Mouse (Mus musculus) midbrain, embryonic 10.5 days (tissue): Measurements from ENCODE around the gene Tnfaip2. TPM values are rescaled to one million over a fixed set of nuclear protein-coding genes. Genes with fewer than 3 reads are reported as not detected.
A peak's percentile ranks its signal among the peaks of the same experiment; 100 is the strongest.

Experiments
- DNase-seq: peaks from one replicate; pipeline ENCODE4 v3.0.0-alpha.2; 2017; ENCODE audit warnings: low spot score
- H3K27ac ChIP-seq: fragments of 300-500 bp; sonication (generic); replicated peaks from 2 replicates; pipeline ENCODE4 v1.5.1; 2016; ENCODE audit warnings: mild to moderate bottlenecking
- H3K27me3 ChIP-seq: fragments of 300-500 bp; sonication (generic); 2 replicates; pipeline ENCODE4 v1.6.1; 2016; ENCODE audit warnings: low read depth, mild to moderate bottlenecking; ENCODE audit not compliant: poor library complexity, severe bottlenecking
- H3K36me3 ChIP-seq: fragments of 300-500 bp; sonication (generic); 2 replicates; pipeline ENCODE4 v1.6.1; 2016; ENCODE audit warnings: mild to moderate bottlenecking, moderate library complexity
- H3K4me1 ChIP-seq: fragments of 300-500 bp; sonication (generic); 2 replicates; pipeline ENCODE4 v1.6.1; 2016
- H3K4me3 ChIP-seq: fragments of 300-500 bp; sonication (generic); 2 replicates; pipeline ENCODE4 v1.5.1; 2016; ENCODE audit warnings: mild to moderate bottlenecking, moderate library complexity
- H3K9me3 ChIP-seq: fragments of 300-500 bp; sonication (generic); replicated peaks from 2 replicates; pipeline ENCODE4 v1.6.1; 2016; ENCODE audit warnings: mild to moderate bottlenecking
- WGBS: fragments of 180-500 bp; shearing (Covaris S2); methylation state at CpG from one replicate; pipeline ENCODE4 v1.1.7; 2016; 5-methylcytosine and 5-hydroxymethylcytosine counted together
- polyA plus RNA-seq: library from polyadenylated mRNA; unstranded; fragments of >200 nt; fragmentation: Nextera tagmentation; extraction: Ambion mirVana; gene quantifications from 2 replicates; pipeline ENCODE4 v1.2.1, GENCODE M21; 2016

Gene Tnfaip2
- polyA plus RNA-seq, 1 experiment from 2014 or later: 1.6 TPM

GRCm38 (mm10) chr12:111474893-111475643 is 32.8 kb downstream of the Tnfaip2 start:
- 58% methylated on average over 8 of the region's 8 CpGs for WGBS
- Histone ChIP-seq H3K4me3 (no peak overlapping the region), H3K27ac (no peak overlapping the region), H3K36me3 (no peaks in the 10 kb centered on the region), H3K4me1 (peaks cover 8% of the 10 kb centered on the region; the same call in 1 of the 2 replicates), H3K9me3 (no peaks in the 10 kb centered on the region), H3K27me3 (peaks cover 5% of the 10 kb centered on the region; the same call in 1 of the 2 replicates)
- DNase-seq: no peak

GRCm38 (mm10) chr12:111478924-111479323 is 36.7 kb downstream of the Tnfaip2 start:
- peaks cover 16% of the 10 kb centered on the region for H3K4me1 ChIP-seq
- H3K27me3 ChIP-seq: peaks cover 17% of the 10 kb centered on the region
- H3K4me3 ChIP-seq: no peak overlapping the region
- H3K27ac ChIP-seq: no peak overlapping the region
- H3K9me3 ChIP-seq: no peaks in the 10 kb centered on the region
- WGBS: 70% methylated on average over 5 of the region's 5 CpGs
- no peak for DNase-seq
- H3K36me3 ChIP-seq: no peaks in the 10 kb centered on the region

GRCm38 (mm10) chr12:111479917-111480316 is 37.6 kb downstream of the Tnfaip2 start:
- no peak for DNase-seq
- Histone ChIP-seq H3K4me3 (no peak overlapping the region), H3K27ac (no peak overlapping the region), H3K4me1 (peaks cover 12% of the 10 kb centered on the region), H3K36me3 (no peaks in the 10 kb centered on the region), H3K27me3 (peaks cover 27% of the 10 kb centered on the region), H3K9me3 (no peaks in the 10 kb centered on the region)
- 74% methylated on average over 2 of the region's 2 CpGs for WGBS

GRCm38 (mm10) chr12:111485046-111485651 is 42.9 kb downstream of the Tnfaip2 start:
- peak overlapping the region; percentile 64 for H3K4me3 ChIP-seq
- peak; percentile 48 for DNase-seq
- H3K36me3 ChIP-seq: no peaks in the 10 kb centered on the region
- H3K27ac ChIP-seq: peak overlapping the region; percentile 86
- WGBS: under 1% methylated on average over 63 of the region's 63 CpGs
- no peaks in the 10 kb centered on the region for H3K9me3 ChIP-seq
- peaks cover 31% of the 10 kb centered on the region for H3K4me1 ChIP-seq
- peaks cover 71% of the 10 kb centered on the region for H3K27me3 ChIP-seq

- Histone ChIP-seq H3K4me3 (peak within 1 kb of the TSS; percentile 64), H3K27me3 (peaks cover 71% of the 10 kb centered on the region), H3K36me3 (no peaks in the 10 kb centered on the region), H3K27ac (peak within 1 kb of the TSS; percentile 86), H3K4me1 (peaks cover 31% of the 10 kb centered on the region), H3K9me3 (no peaks in the 10 kb centered on the region)
- 0% methylated on average over 56 of the region's 58 CpGs for WGBS
- DNase-seq: peak; percentile 79
These were observed 43.5 kb downstream of the Tnfaip2 start, which contains the start of gene Gm266 for GRCm38 (mm10) chr12:111485652-111486306. Gene Gm266, minus strand, starts transcription at chr12:111485823.

GRCm38 (mm10) chr12:111486455-111486854 is 44.2 kb downstream of the Tnfaip2 start:
- WGBS: 4% methylated on average over 12 of the region's 12 CpGs
- Histone ChIP-seq H3K4me3 (peak overlapping the region; percentile 64), H3K36me3 (no peaks in the 10 kb centered on the region), H3K9me3 (no peaks in the 10 kb centered on the region), H3K4me1 (peaks cover 24% of the 10 kb centered on the region), H3K27ac (peak overlapping the region; percentile 86), H3K27me3 (peaks cover 71% of the 10 kb centered on the region)
- DNase-seq: no peak

GRCm38 (mm10) chr12:111489261-111489865 is 47.1 kb downstream of the Tnfaip2 start:
- no peak for DNase-seq
- peaks cover 50% of the 10 kb centered on the region for H3K27me3 ChIP-seq
- no peak overlapping the region for H3K4me3 ChIP-seq
- H3K9me3 ChIP-seq: no peaks in the 10 kb centered on the region
- WGBS: 82% methylated on average over 11 of the region's 11 CpGs
- no peak overlapping the region for H3K27ac ChIP-seq
- no peaks in the 10 kb centered on the region for H3K36me3 ChIP-seq
- peaks cover 23% of the 10 kb centered on the region for H3K4me1 ChIP-seq

- WGBS: 82% methylated on average over 4 of the region's 4 CpGs
- no peaks in the 10 kb centered on the region for H3K9me3 ChIP-seq
- H3K27me3 ChIP-seq: no peaks in the 10 kb centered on the region
- no peak overlapping the region for H3K27ac ChIP-seq
- H3K4me1 ChIP-seq: peaks cover 8% of the 10 kb centered on the region
- DNase-seq: no peak
- no peak overlapping the region for H3K4me3 ChIP-seq
- H3K36me3 ChIP-seq: no peaks in the 10 kb centered on the region
These were observed 52.7 kb downstream of the Tnfaip2 start for GRCm38 (mm10) chr12:111494931-111495330.

DNA sequence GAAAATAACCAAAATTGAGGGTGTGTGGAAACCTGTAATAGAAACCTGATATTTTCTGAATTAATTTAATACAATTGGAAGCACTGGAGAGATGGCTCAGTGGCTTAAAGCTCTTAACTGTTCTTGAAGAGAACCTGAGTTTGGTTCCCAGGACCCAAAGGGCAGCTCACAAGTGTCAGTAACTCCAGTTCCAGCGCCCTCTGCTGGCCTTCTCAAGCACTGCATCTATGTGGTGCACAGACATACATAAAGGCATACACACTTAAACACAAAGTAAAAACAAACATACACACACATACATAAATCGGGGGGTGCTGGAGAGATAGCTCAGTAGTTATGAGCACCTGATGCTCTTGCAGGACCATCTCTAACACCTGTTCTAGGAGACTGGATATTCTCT is 54.8 kb downstream of the Tnfaip2 start:
- H3K4me1 ChIP-seq: peaks cover 25% of the 10 kb centered on the region
- H3K36me3 ChIP-seq: no peaks in the 10 kb centered on the region
- H3K9me3 ChIP-seq: no peaks in the 10 kb centered on the region
- H3K27ac ChIP-seq: no peak overlapping the region
- WGBS: 51% methylated on average over 2 of the region's 2 CpGs
- H3K27me3 ChIP-seq: no peaks in the 10 kb centered on the region
- DNase-seq: no peak
- no peak overlapping the region for H3K4me3 ChIP-seq

DNA sequence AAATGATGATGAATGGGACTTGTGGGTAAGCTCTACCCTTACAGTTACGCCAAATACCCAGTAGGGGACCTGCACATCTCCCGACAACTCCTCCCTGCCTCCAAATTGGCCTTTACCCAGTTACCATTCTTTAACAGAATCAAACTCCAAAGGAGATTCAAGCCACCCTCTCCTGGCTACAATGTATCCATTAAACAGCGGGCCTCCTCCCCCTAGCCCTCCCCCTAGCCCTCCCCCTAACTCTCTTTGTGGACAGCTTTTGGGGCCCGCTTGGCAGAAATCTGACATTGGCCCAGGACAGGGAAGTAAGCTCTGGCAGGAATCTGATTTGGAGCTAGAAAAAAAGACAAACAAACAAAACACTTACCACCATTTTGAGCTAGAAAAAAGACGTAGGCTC is 57.3 kb downstream of the Tnfaip2 start:
- Histone ChIP-seq H3K27ac (peak overlapping the region; percentile 89), H3K9me3 (no peaks in the 10 kb centered on the region), H3K4me3 (no peak overlapping the region), H3K4me1 (peaks cover 31% of the 10 kb centered on the region), H3K36me3 (no peaks in the 10 kb centered on the region), H3K27me3 (peaks cover 8% of the 10 kb centered on the region; the same call in 1 of the 2 replicates)
- no peak for DNase-seq
- 60% methylated on average over 5 of the region's 5 CpGs for WGBS

DNA sequence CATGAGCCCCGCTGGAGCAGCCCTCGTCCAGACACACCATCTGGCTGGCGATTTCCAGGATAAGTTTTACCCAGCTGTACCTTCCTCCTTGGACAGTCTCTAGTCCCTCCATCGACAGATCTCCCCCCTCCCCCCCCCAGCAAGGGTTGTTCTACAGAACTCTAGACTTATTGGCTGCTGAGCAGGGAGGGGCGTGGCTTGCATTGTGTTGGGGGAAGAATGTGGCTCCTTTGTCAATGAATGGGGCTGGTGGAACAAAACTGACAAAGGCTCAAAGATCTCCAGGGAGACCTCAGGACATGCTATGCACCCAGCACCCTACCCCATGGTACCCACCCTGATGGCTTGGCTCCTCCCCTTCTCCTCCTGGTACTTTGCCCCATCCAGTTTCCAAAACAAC is 58.5 kb downstream of the Tnfaip2 start:
- peak; percentile 86 for DNase-seq
- Histone ChIP-seq H3K27ac (peak overlapping the region; percentile 89), H3K27me3 (peaks cover 8% of the 10 kb centered on the region; the same call in 1 of the 2 replicates), H3K4me3 (peak overlapping the region; percentile 40), H3K36me3 (no peaks in the 10 kb centered on the region), H3K9me3 (no peaks in the 10 kb centered on the region), H3K4me1 (peaks cover 34% of the 10 kb centered on the region)
- WGBS: 14% methylated on average over 5 of the region's 5 CpGs

DNA sequence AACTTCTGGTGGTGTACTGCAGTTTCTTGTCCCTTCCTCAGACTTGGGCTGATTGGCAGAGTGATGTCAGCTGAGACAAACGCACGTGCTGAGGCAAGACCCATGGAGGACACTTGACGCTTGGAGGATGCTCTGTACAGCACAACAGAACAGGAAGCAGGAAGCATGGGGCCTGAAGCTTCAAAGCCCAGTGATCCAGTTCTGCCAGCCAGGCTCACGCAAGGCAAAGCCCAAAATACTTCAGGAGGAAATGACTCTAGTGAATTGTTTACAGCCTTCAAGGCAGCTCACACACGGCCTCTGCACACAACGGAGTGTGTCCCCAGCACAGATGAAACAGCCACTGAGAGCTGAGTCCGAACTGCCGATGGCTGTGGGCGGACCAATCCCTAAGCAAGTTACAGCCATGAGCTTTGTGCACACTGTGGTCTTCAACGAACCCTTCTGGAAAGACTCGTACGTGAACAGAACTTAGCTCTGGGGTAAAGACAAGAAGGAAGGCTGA is 60.8 kb downstream of the Tnfaip2 start:
- DNase-seq: no peak
- 87% methylated on average over 12 of the region's 12 CpGs for WGBS
- Histone ChIP-seq H3K9me3 (no peaks in the 10 kb centered on the region), H3K27ac (no peak overlapping the region), H3K4me1 (peaks cover 34% of the 10 kb centered on the region), H3K36me3 (no peaks in the 10 kb centered on the region), H3K27me3 (peaks cover 8% of the 10 kb centered on the region; the same call in 1 of the 2 replicates), H3K4me3 (no peak overlapping the region)
